Mouse (Mus musculus) embryonic fibroblast, embryonic 13.5 days (primary cell): ENCODE data around the gene Vwa3b.

ENCODE experiments used
- CTCF ChIP-seq: IDR thresholded peaks from 2 replicates; pipeline ENCODE4 v1.5.1; 2011; ENCODE audit warnings: mild to moderate bottlenecking, control low read depth, low read length, moderate library complexity, borderline replicate concordance; ENCODE audit not compliant: insufficient read depth
- POLR2A ChIP-seq: IDR thresholded peaks from 2 replicates; pipeline ENCODE4 v1.6.1; 2011; ENCODE audit warnings: low read depth, mild to moderate bottlenecking, control low read depth, low read length, moderate library complexity

DNA sequence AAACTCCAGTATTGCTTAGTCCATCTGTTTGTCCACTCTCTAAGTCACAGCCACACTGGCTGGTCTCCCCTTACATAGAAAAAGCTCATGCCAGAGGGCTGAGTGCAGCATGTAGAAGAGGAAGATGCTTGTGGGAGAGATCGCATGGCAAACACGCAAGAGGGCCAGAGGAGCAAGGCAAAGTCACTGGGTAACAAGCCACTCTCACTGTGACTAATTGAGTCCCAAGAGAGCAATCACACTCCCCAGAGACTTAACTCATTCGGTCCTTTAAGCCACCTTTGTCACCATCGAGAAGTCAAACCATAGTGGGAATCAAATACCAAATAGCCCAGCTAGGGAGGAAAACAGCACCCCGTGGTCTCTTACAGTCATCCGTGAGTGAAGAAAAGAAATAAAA lies 38.2 kb upstream of the Vwa3b start:
- TF ChIP-seq CTCF (no peak), POLR2A (no peak)
